Mouse (Mus musculus): ENCODE results near the gene Dph2. TPM values are rescaled to one million over a fixed set of nuclear protein-coding genes. Genes with fewer than 3 reads are reported as not detected.

The Dph2 gene
- polyA plus RNA-seq (2012; rRNA removed) (18.4 and 23.2 TPM in 2 replicates), polyA plus RNA-seq (2014; fragmentation: Nextera tagmentation; extraction: Ambion mirVana) (17.0 and 18.7 TPM in 2 replicates)

- peak; percentile 85 for ATAC-seq (ENCODE audit: low FRiP score, low read depth)
- peaks cover 6% of the 10 kb centered on the region; the same call in 1 of the 2 replicates for H3K4me1 ChIP-seq (ENCODE audit: control insufficient read depth, insufficient read depth, low read length)
- TF ChIP-seq POLR2A (IDR thresholded peaks at IDR 0.05; ENCODE audit: borderline replicate concordance, extremely low read depth, insufficient read depth, insufficient read length), result no peak
- no peaks in the 10 kb centered on the region for H3K9me3 ChIP-seq (ENCODE audit: control insufficient read depth, low read length)
- peak within 1 kb of the TSS; percentile 40 for H3K9ac ChIP-seq (ENCODE audit: low read depth, low read length, severe bottlenecking)
- peak within 1 kb of the TSS; percentile 64 for H3K4me2 ChIP-seq (replicated peaks; ENCODE audit: low read depth, low read length, severe bottlenecking)
- H3K27me3 ChIP-seq (ENCODE audit: control insufficient read depth, insufficient read depth, low read length), result no peaks in the 10 kb centered on the region
- H3K4me3 ChIP-seq (replicated peaks; ENCODE audit: low read length), result peak within 1 kb of the TSS; percentile 56
- peaks cover 36% of the 10 kb centered on the region for H3K36me3 ChIP-seq (ENCODE audit: control insufficient read depth, insufficient read depth, low read length)
- DNase-seq (ENCODE audit: low spot score), result peak; percentile 94
- WGBS, result under 1% methylated on average over 21 of the region's 21 CpGs
- no peak within 1 kb of the TSS for H3K27ac ChIP-seq (replicated peaks; ENCODE audit: low read depth, low read length)
Measured at GRCm38 (mm10) chr4:117891738-117892161, at the start of gene Dph2. TSS of gene Dph2 (minus strand) at chr4:117892032.

GRCm38 (mm10) chr4:117936964-117937363 lies 45.1 kb upstream of the Dph2 start:
- H3K9ac ChIP-seq (ENCODE audit: low read depth, low read length, severe bottlenecking), result no peak overlapping the region
- H3K9me3 ChIP-seq (ENCODE audit: control insufficient read depth, low read length), result no peaks in the 10 kb centered on the region
- H3K4me1 ChIP-seq (ENCODE audit: control insufficient read depth, insufficient read depth, low read length), result no peaks in the 10 kb centered on the region
- H3K36me3 ChIP-seq (ENCODE audit: control insufficient read depth, insufficient read depth, low read length), result peaks cover 35% of the 10 kb centered on the region
- H3K27me3 ChIP-seq (ENCODE audit: control insufficient read depth, insufficient read depth, low read length), result no peaks in the 10 kb centered on the region
- no peak overlapping the region for H3K27ac ChIP-seq (replicated peaks; ENCODE audit: low read depth, low read length)
- ATAC-seq (ENCODE audit: low FRiP score, low read depth) (no peak), DNase-seq (ENCODE audit: low spot score) (no peak)
- WGBS, result 96% methylated on average over 5 of the region's 5 CpGs
- H3K4me2 ChIP-seq (replicated peaks; ENCODE audit: low read depth, low read length, severe bottlenecking), result no peak overlapping the region
- no peak for TF ChIP-seq POLR2A (IDR thresholded peaks at IDR 0.05; ENCODE audit: borderline replicate concordance, extremely low read depth, insufficient read depth, insufficient read length)
- no peak overlapping the region for H3K4me3 ChIP-seq (replicated peaks; ENCODE audit: low read length)

- DNase-seq (ENCODE audit: low spot score), result no peak
- no peak overlapping the region for H3K9ac ChIP-seq (ENCODE audit: low read depth, low read length, severe bottlenecking)
- 89% methylated on average over 4 of the region's 4 CpGs for WGBS
- H3K4me1 ChIP-seq (ENCODE audit: control insufficient read depth, insufficient read depth, low read length), result 0 out of 2 replicates have a peak, but pooled peaks cover 1% of the 10 kb centered on the region
- no peak overlapping the region for H3K4me3 ChIP-seq (replicated peaks; ENCODE audit: low read length)
- peaks cover 19% of the 10 kb centered on the region for H3K36me3 ChIP-seq (ENCODE audit: control insufficient read depth, insufficient read depth, low read length)
- H3K4me2 ChIP-seq (replicated peaks; ENCODE audit: low read depth, low read length, severe bottlenecking), result no peak overlapping the region
- no peaks in the 10 kb centered on the region for H3K9me3 ChIP-seq (ENCODE audit: control insufficient read depth, low read length)
- H3K27me3 ChIP-seq (ENCODE audit: control insufficient read depth, insufficient read depth, low read length), result no peaks in the 10 kb centered on the region
- H3K27ac ChIP-seq (replicated peaks; ENCODE audit: low read depth, low read length), result no peak overlapping the region
- no peak for TF ChIP-seq POLR2A (IDR thresholded peaks at IDR 0.05; ENCODE audit: borderline replicate concordance, extremely low read depth, insufficient read depth, insufficient read length)
- ATAC-seq (ENCODE audit: low FRiP score, low read depth), result no peak
Measured at GRCm38 (mm10) chr4:117934081-117934480, 42.2 kb upstream of the Dph2 start.

GRCm38 (mm10) chr4:117933248-117933647 lies 41.4 kb upstream of the Dph2 start:
- Histone ChIP-seq H3K9ac (ENCODE audit: low read depth, low read length, severe bottlenecking) (no peak overlapping the region), H3K4me1 (ENCODE audit: control insufficient read depth, insufficient read depth, low read length) (peaks cover 8% of the 10 kb centered on the region; the same call in 1 of the 2 replicates), H3K4me3 (replicated peaks; ENCODE audit: low read length) (no peak overlapping the region), H3K36me3 (ENCODE audit: control insufficient read depth, insufficient read depth, low read length) (peaks cover 17% of the 10 kb centered on the region), H3K27ac (replicated peaks; ENCODE audit: low read depth, low read length) (no peak overlapping the region), H3K9me3 (ENCODE audit: control insufficient read depth, low read length) (no peaks in the 10 kb centered on the region), H3K4me2 (replicated peaks; ENCODE audit: low read depth, low read length, severe bottlenecking) (no peak overlapping the region), H3K27me3 (ENCODE audit: control insufficient read depth, insufficient read depth, low read length) (no peaks in the 10 kb centered on the region)
- WGBS, result 85% methylated on average over 5 of the region's 5 CpGs
- no peak for TF ChIP-seq POLR2A (IDR thresholded peaks at IDR 0.05; ENCODE audit: borderline replicate concordance, extremely low read depth, insufficient read depth, insufficient read length)
- no peak for ATAC-seq (ENCODE audit: low FRiP score, low read depth)
- DNase-seq (ENCODE audit: low spot score), result no peak

DNA sequence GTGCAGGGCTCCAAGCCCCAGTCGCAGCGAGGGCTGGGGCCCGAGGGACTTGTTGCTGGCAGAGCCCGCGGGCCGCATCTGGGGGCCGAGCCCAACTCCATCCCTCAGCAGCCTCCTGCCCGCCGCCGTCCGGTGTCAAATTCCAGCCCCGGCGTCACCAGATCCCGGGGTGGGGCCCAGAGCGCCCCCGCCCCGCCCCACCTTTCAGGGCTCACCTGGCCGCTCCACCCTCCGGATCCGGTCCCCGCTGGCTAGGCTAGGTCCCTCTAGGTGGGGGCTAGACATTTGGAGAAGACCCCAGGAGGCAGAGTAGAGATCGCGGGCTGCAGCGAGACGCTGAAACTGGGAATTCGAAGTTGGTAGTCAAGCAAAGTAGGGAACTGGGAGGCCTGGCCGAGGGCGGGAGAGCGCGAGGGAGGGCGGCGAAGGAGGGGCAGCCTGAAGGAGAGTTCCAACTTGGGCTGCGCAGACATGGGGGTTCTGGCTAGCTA lies 37.6 kb upstream of the Dph2 start, which contains the start of gene Artn:
Gene Artn, minus strand, starts transcription at position 373 of the 491 bp plus-strand sequence.
- TF ChIP-seq POLR2A (IDR thresholded peaks at IDR 0.05; ENCODE audit: borderline replicate concordance, extremely low read depth, insufficient read depth, insufficient read length), result no peak
- H3K27ac ChIP-seq (replicated peaks; ENCODE audit: low read depth, low read length), result peak within 1 kb of the TSS; percentile 55
- under 1% methylated on average over 31 of the region's 33 CpGs for WGBS
- H3K4me3 ChIP-seq (replicated peaks; ENCODE audit: low read length), result peak within 1 kb of the TSS; percentile 46
- no peak for DNase-seq (ENCODE audit: low spot score)
- H3K4me1 ChIP-seq (ENCODE audit: control insufficient read depth, insufficient read depth, low read length), result peaks cover 24% of the 10 kb centered on the region
- no peaks in the 10 kb centered on the region for H3K9me3 ChIP-seq (ENCODE audit: control insufficient read depth, low read length)
- peak within 1 kb of the TSS; percentile 55 for H3K9ac ChIP-seq (ENCODE audit: low read depth, low read length, severe bottlenecking)
- ATAC-seq (ENCODE audit: low FRiP score, low read depth), result peak; percentile 34; the same call in 1 of the 2 replicates
- peaks cover 26% of the 10 kb centered on the region for H3K27me3 ChIP-seq (ENCODE audit: control insufficient read depth, insufficient read depth, low read length)
- peak within 1 kb of the TSS; percentile 89 for H3K4me2 ChIP-seq (replicated peaks; ENCODE audit: low read depth, low read length, severe bottlenecking)
- H3K36me3 ChIP-seq (ENCODE audit: control insufficient read depth, insufficient read depth, low read length), result peaks cover 9% of the 10 kb centered on the region
